Mouse (Mus musculus): ENCODE data around the gene Hnrnph2.

DNA sequence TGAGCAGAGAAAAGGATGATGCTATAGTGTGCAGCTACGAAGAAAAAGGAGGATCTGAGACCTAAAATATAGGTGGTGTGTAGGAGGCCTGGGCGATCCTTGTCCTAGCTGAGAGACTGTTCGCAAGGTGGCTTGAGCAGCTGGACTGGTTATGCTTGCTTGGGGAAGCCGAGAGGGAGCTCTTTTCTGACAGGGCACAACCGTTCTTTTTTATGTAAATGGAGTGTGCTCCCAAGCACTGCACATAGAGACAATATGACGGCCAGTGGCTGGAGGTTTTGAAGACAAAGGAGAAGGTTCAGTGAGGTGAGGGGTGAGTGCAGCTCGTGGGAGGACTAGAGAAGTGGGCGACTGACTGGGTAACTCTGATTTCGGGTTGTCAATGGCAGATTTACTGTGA is 18.7 kb downstream of the Hnrnph2 start:
- TF ChIP-seq USF1 (IDR thresholded peaks at IDR 0.05; ENCODE audit: low read depth) = no peak
- TF ChIP-seq SRF (IDR thresholded peaks at IDR 0.05; ENCODE audit: control insufficient read depth, insufficient read length, low read depth) = no peak
- TF ChIP-seq MYOG (IDR thresholded peaks at IDR 0.05; ENCODE audit: control insufficient read depth in 1 of 3, insufficient read depth in 1 of 3, insufficient read length in 2 of 3, low read depth in 2 of 3) = no peak
- TF ChIP-seq POLR2A (IDR thresholded peaks at IDR 0.05; ENCODE audit: insufficient read length, low read depth) = no peak
- TF ChIP-seq REST (IDR thresholded peaks at IDR 0.05; ENCODE audit: insufficient read depth, insufficient read length) = no peak
- no peak for TF ChIP-seq MYOD1 (IDR thresholded peaks at IDR 0.05; ENCODE audit: control insufficient read depth in 1 of 3, insufficient read length in 2 of 3, low read depth in 2 of 3)
